Mouse (Mus musculus) kidney, adult 2 months (tissue): Measurements from ENCODE around the gene Tekt2.

Source experiments
- CTCF ChIP-seq: fragments of 200-500 bp; conservative IDR thresholded peaks from 2 replicates; pipeline ENCODE4 v1.5.1; 2011; ENCODE audit warnings: low read depth, mild to moderate bottlenecking, control low read depth, low read length, moderate library complexity, mixed read lengths; ENCODE audit not compliant: insufficient read depth, insufficient read length
- POLR2A ChIP-seq: fragments of 200-500 bp; IDR thresholded peaks from one replicate; pipeline ENCODE4 v1.6.1; 2011; ENCODE audit warnings: low read depth, low read length, control low read depth

DNA sequence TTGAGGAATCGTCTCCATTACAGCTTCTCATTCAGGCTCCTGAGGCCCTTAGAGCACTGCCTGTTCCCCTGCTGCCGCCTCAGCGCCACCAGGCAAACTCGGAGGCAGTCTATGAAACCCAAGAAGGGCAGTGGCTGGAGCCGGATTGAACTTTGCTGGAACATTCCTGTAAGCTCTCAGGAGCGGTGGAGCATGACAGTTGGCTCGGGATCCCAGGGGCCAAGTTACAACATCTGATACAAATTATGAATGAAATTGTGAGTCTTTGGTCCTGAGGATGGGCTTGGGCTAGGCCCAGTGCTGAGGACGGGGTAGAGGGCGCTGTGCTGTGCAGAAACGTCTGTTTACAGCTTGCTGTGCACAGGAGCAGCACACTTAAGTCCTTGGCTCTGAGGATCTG lies 11.1 kb downstream of the Tekt2 start:
- TF ChIP-seq POLR2A (no peak), CTCF (no peak; the same call in 1 of the 2 replicates)
